In genomic region chr2:59050245-59050824, GRCm38 (mm10) we compare ENCODE assay signal across 21 mouse cellular contexts.
A peak's percentile ranks its signal among the peaks of the same experiment; 100 is the strongest.
DNase-seq lines count a peak whose midpoint lies in the region; ATAC-seq and TF ChIP-seq lines count a peak whose summit lies in the region.
"Had no signal": no experiment of that assay in that cellular context is flagged by ENCODE, and none has a peak within 500 bp of the region (broad histone marks: within the 10 kb centered on the region; RNA-seq: fewer than 3 reads in every experiment).

No protein-coding gene starts in this region.

- 0 out of 2 replicates have a peak, but pooled peaks have one; percentile 33 for ATAC-seq in heart, postnatal 0 days (ENCODE audit: insufficient read depth, low read depth)
- no peak for ATAC-seq in heart, embryonic 11.5 days (replicated peaks; ENCODE audit: insufficient number of reproducible peaks, low FRiP score, low TSS enrichment)
- peak; percentile 73 for ATAC-seq in midbrain, embryonic 16.5 days
- ATAC-seq: inflammation-experienced regulatory T-cells, adult 6 months; liver, embryonic 12.5 days had no signal

- no peak for TF ChIP-seq POLR2A in cerebellum, adult 2 months (IDR thresholded peaks at IDR 0.05; ENCODE audit: borderline replicate concordance, insufficient read depth, low read length)

- TF ChIP-seq EP300 in heart, postnatal 0 days (IDR thresholded peaks at IDR 0.05; ENCODE audit: low read depth): no peak

- H3K9me3 ChIP-seq in heart, postnatal 0 days (replicated peaks; ENCODE audit: control insufficient read depth, low read length): no peaks in the 10 kb centered on the region
- H3K9me3 ChIP-seq in heart, embryonic 11.5 days (replicated peaks; ENCODE audit: control insufficient read depth, low read length): no peaks in the 10 kb centered on the region
- no peaks in the 10 kb centered on the region for H3K9me3 ChIP-seq in midbrain, embryonic 16.5 days (replicated peaks; ENCODE audit: control insufficient read depth, low read length, poor library complexity, severe bottlenecking)
- H3K9me3 ChIP-seq: embryonic facial prominence, embryonic 12.5 days; limb, embryonic 13.5 days; liver, embryonic 12.5 days; neural tube, embryonic 13.5 days had no signal

- no peak overlapping the region for H3K9ac ChIP-seq in heart, postnatal 0 days (replicated peaks; ENCODE audit: low read depth, low read length)
- no peak overlapping the region for H3K9ac ChIP-seq in heart, embryonic 11.5 days (ENCODE audit: low read depth, low read length)
- no peak overlapping the region for H3K9ac ChIP-seq in midbrain, embryonic 16.5 days (ENCODE audit: low read depth, low read length)
- H3K9ac ChIP-seq: embryonic facial prominence, embryonic 12.5 days; limb, embryonic 13.5 days; liver, embryonic 12.5 days; neural tube, embryonic 13.5 days had no signal

- H3K4me3 ChIP-seq in cerebellum, adult 2 months (replicated peaks; ENCODE audit: insufficient read depth, low read depth, low read length): no peak overlapping the region
- no peak overlapping the region for H3K4me3 ChIP-seq in heart, postnatal 0 days (ENCODE audit: low read depth, low read length)
- H3K4me3 ChIP-seq in heart, embryonic 11.5 days (ENCODE audit: low read depth, low read length): no peak overlapping the region
- H3K4me3 ChIP-seq in midbrain, embryonic 16.5 days (ENCODE audit: low read depth, low read length): no peak overlapping the region
- H3K4me3 ChIP-seq: embryonic facial prominence, embryonic 12.5 days; limb, embryonic 13.5 days; liver, embryonic 12.5 days; neural tube, embryonic 13.5 days had no signal

- DNase-seq in cerebellum, adult 2 months: no peak
- DNase-seq in cerebellum, postnatal 10 days: no peak
- DNase-seq in heart, postnatal 0 days (ENCODE audit: low spot score): no peak
- peak; percentile 25 for DNase-seq in Muller cell, postnatal 12 days (ENCODE audit: inconsistent ontology term)
- no peak for DNase-seq in adrenal gland, postnatal 14 days
- no peak for DNase-seq in kidney, postnatal 4 days
- DNase-seq: adrenal gland, postnatal 25 days; cerebellum, adult 9-11 months; kidney, adult 8-10 months; kidney, postnatal 14 days; lung, adult 18-20 months; lung, postnatal 10 days; thymus, adult 18-20 months; thymus, postnatal 36 days had no signal

- H3K4me2 ChIP-seq in heart, postnatal 0 days (ENCODE audit: low read depth, low read length): peak overlapping the region; percentile 4; the same call in 1 of the 2 replicates
- no peak overlapping the region for H3K4me2 ChIP-seq in heart, embryonic 11.5 days
- no peak overlapping the region for H3K4me2 ChIP-seq in midbrain, embryonic 16.5 days (ENCODE audit: low read length)
- H3K4me2 ChIP-seq: embryonic facial prominence, embryonic 12.5 days; limb, embryonic 13.5 days; liver, embryonic 12.5 days; neural tube, embryonic 13.5 days had no signal

- H3K4me1 ChIP-seq in cerebellum, adult 2 months (ENCODE audit: control insufficient read depth, insufficient read depth, low read length): peaks cover 5% of the 10 kb centered on the region
- peaks cover 5% of the 10 kb centered on the region; the same call in 1 of the 2 replicates for H3K4me1 ChIP-seq in heart, postnatal 0 days (ENCODE audit: control insufficient read depth, insufficient read depth)
- no peaks in the 10 kb centered on the region for H3K4me1 ChIP-seq in heart, embryonic 11.5 days (ENCODE audit: control insufficient read depth, insufficient read depth, low read length)
- H3K4me1 ChIP-seq in midbrain, embryonic 16.5 days (ENCODE audit: control insufficient read depth, insufficient read depth, low read length): peaks cover 7% of the 10 kb centered on the region
- H3K4me1 ChIP-seq: liver, embryonic 12.5 days had no signal

- H3K27me3 ChIP-seq in cerebellum, adult 2 months (ENCODE audit: control insufficient read depth, insufficient read depth, low read length): no peaks in the 10 kb centered on the region
- H3K27me3 ChIP-seq in heart, postnatal 0 days (ENCODE audit: control insufficient read depth, insufficient read depth, low read length): no peaks in the 10 kb centered on the region
- H3K27me3 ChIP-seq in heart, embryonic 11.5 days (ENCODE audit: control insufficient read depth, insufficient read depth, low read length): no peaks in the 10 kb centered on the region
- no peaks in the 10 kb centered on the region for H3K27me3 ChIP-seq in midbrain, embryonic 16.5 days (ENCODE audit: control insufficient read depth, insufficient read depth, low read depth, low read length)
- H3K27me3 ChIP-seq: embryonic facial prominence, embryonic 12.5 days; limb, embryonic 13.5 days; liver, embryonic 12.5 days; neural tube, embryonic 13.5 days had no signal

- WGBS in cerebellum, adult 2 months: 75% methylated on average over 8 of the region's 8 CpGs
- 51% methylated on average over 8 of the region's 8 CpGs for WGBS in heart, postnatal 0 days
- 68% methylated on average over 8 of the region's 8 CpGs for WGBS in heart, embryonic 11.5 days (ENCODE audit: insufficient replicate concordance)
- whole genome bisulfite sequencing in midbrain, embryonic 16.5 days: 43% methylated on average over 8 of the region's 8 CpGs

- no peak for TF ChIP-seq CTCF in cerebellum, adult 2 months (IDR thresholded peaks at IDR 0.05; ENCODE audit: borderline replicate concordance, insufficient read depth, low read depth, low read length)
- TF ChIP-seq CTCF in heart, postnatal 0 days (IDR thresholded peaks at IDR 0.05; ENCODE audit: low read depth): no peak

- H3K36me3 ChIP-seq in heart, postnatal 0 days (replicated peaks; ENCODE audit: control insufficient read depth, insufficient read depth, low read length): no peaks in the 10 kb centered on the region
- H3K36me3 ChIP-seq in heart, embryonic 11.5 days (ENCODE audit: control insufficient read depth, insufficient read depth, low read length): no peaks in the 10 kb centered on the region
- no peaks in the 10 kb centered on the region for H3K36me3 ChIP-seq in midbrain, embryonic 16.5 days (ENCODE audit: control insufficient read depth, insufficient read depth, low read length)
- H3K36me3 ChIP-seq: embryonic facial prominence, embryonic 12.5 days; limb, embryonic 13.5 days; liver, embryonic 12.5 days; neural tube, embryonic 13.5 days had no signal

- H3K27ac ChIP-seq in cerebellum, adult 2 months (ENCODE audit: insufficient read depth, low read length): 0 out of 2 replicates have a peak overlapping the region, but pooled peaks have one; percentile 43
- H3K27ac ChIP-seq in heart, postnatal 0 days (ENCODE audit: low read depth): peak overlapping the region; percentile 6; the same call in 1 of the 2 replicates
- H3K27ac ChIP-seq in heart, embryonic 11.5 days (ENCODE audit: low read depth, low read length): no peak overlapping the region
- no peak overlapping the region for H3K27ac ChIP-seq in midbrain, embryonic 16.5 days (ENCODE audit: low read length)
- H3K27ac ChIP-seq: embryonic facial prominence, embryonic 12.5 days; limb, embryonic 13.5 days; liver, embryonic 12.5 days; neural tube, embryonic 13.5 days had no signal

Comparison
In these comparisons a context has a peak if more than half of its experiments do, and no peak if none do; other contexts are left out.
1. H3K27ac ChIP-seq: peak in cerebellum, adult 2 months (single experiment) and heart, postnatal 0 days (single experiment); none in heart, embryonic 11.5 days (single experiment) and midbrain, embryonic 16.5 days (single experiment).